Mouse (Mus musculus) testis, adult 2 months (tissue): Measurements from ENCODE around the gene Olfr718-ps1. TPM values are rescaled to one million over a fixed set of nuclear protein-coding genes. Genes with fewer than 3 reads are reported as not detected.

Experiments
- H3K27ac ChIP-seq: fragments of 200-500 bp; 2 replicates; pipeline ENCODE4 v1.5.1; 2012; ENCODE audit warnings: low read depth, low read length; ENCODE audit not compliant: control insufficient read depth, insufficient read depth
- H3K27me3 ChIP-seq: fragments of 200-500 bp; 2 replicates; pipeline ENCODE4 v1.6.1; 2012; ENCODE audit warnings: mild to moderate bottlenecking, low read length, moderate library complexity; ENCODE audit not compliant: control insufficient read depth, insufficient read depth
- H3K36me3 ChIP-seq: fragments of 200-500 bp; 2 replicates; pipeline ENCODE4 v1.6.1; 2012; ENCODE audit warnings: mild to moderate bottlenecking, low read length; ENCODE audit not compliant: control insufficient read depth, insufficient read depth
- H3K4me1 ChIP-seq: fragments of 200-500 bp; 2 replicates; pipeline ENCODE4 v1.6.1; 2012; ENCODE audit warnings: low read length; ENCODE audit not compliant: control insufficient read depth, insufficient read depth
- H3K4me3 ChIP-seq: fragments of 200-500 bp; 2 replicates; pipeline ENCODE4 v1.5.1; 2012; ENCODE audit warnings: low read depth, mild to moderate bottlenecking, low read length, moderate library complexity, mixed read lengths; ENCODE audit not compliant: control insufficient read depth
- CTCF ChIP-seq: fragments of 200-500 bp; IDR thresholded peaks from 2 replicates; pipeline ENCODE4 v1.5.1; 2012; ENCODE audit warnings: low read depth, mild to moderate bottlenecking, inconsistent platforms, low read length, moderate library complexity; ENCODE audit not compliant: control insufficient read depth, insufficient read depth, insufficient replicate concordance
- POLR2A ChIP-seq: fragments of 200-500 bp; IDR thresholded peaks from 2 replicates; pipeline ENCODE4 v1.6.1; 2012; ENCODE audit warnings: low read depth, mild to moderate bottlenecking, inconsistent platforms, low read length, moderate library complexity; ENCODE audit not compliant: control insufficient read depth
- polyA plus RNA-seq: library from polyadenylated mRNA; depleted of rRNA; stranded (reverse); fragments of >200 nt; gene quantifications from 2 replicates; pipeline ENCODE4 v1.2.3, GENCODE M21; 2012

Gene Olfr718-ps1
- polyA plus RNA-seq, 1 experiment = not detected

DNA sequence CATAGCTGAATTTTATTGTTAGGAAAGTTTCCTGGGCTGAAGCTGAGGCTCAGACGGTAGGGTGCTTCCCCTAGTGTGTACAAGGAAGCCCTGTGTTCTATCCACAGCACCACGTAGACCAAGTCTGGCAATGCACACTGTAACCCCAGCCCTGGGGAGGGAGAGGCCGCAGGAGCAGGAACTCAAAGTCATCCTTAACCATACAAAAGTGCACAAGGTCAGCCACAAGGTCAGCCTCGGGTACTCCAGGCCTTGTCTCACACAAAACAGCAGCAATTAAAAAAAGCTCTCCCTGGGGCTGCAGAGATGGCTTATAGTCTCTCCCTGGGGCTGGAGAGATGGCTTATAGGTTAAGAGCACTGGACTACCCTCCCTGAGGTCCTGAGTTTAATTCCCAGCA, 20.5 kb downstream of the Olfr718-ps1 start:
- Histone ChIP-seq H3K4me1 (peaks cover 6% of the 10 kb centered on the region), H3K4me3 (no peak overlapping the region), H3K27ac (no peak overlapping the region), H3K36me3 (no peaks in the 10 kb centered on the region), H3K27me3 (no peaks in the 10 kb centered on the region)
- no peak for TF ChIP-seq CTCF
- TF ChIP-seq POLR2A = no peak

DNA sequence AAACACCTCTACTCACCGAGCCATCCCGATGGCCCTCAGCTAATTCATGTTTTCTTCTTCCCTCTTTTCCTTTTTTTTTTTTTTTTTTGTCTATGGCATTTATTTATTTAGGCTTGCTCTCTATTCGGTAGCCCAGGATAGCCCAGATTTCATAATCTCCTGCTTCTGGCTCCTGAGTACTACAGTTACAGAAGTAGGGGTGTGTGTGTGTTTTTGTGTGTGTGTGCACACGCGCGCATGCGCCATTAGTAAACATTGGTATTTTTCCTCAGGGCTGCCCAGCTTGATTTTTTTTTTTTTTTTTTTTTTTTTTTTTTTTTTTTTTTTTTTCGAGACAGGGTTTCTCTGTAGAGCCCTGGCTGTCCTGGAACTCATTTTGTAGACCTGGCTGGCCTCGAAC, 21.3 kb downstream of the Olfr718-ps1 start:
- TF ChIP-seq CTCF (no peak), POLR2A (no peak)

DNA sequence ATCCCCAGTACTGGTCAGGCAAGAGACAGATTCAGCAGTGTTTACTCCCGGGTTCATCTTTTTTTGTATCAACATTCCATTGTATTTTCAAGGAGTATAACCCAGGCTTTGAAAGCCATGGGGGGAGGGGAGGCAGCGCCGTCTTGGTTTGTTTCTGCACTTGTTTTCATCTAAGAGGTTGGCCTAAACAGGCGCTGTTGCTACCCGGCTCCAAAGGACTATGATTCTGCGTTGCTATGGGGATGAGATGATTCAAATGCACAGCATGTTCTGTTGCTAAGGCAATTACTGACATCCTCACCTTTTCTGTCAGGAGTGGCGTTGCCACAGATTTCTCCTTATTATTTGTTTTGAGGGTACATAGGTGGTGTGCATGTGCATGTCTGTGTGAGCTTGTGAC, 21.8 kb downstream of the Olfr718-ps1 start:
- H3K27ac ChIP-seq = no peak overlapping the region
- H3K4me3 ChIP-seq = peak overlapping the region; percentile 13; the same call in 1 of the 2 replicates
- H3K4me1 ChIP-seq = peaks cover 6% of the 10 kb centered on the region
- no peaks in the 10 kb centered on the region for H3K27me3 ChIP-seq
- TF ChIP-seq POLR2A (no peak), CTCF (no peak)
- H3K36me3 ChIP-seq = no peaks in the 10 kb centered on the region

More for the DNA sequence above, 21.3 kb downstream of the Olfr718-ps1 start:
- Histone ChIP-seq H3K27ac (no peak overlapping the region), H3K4me3 (no peak overlapping the region), H3K4me1 (peaks cover 6% of the 10 kb centered on the region), H3K27me3 (no peaks in the 10 kb centered on the region), H3K36me3 (no peaks in the 10 kb centered on the region)

DNA sequence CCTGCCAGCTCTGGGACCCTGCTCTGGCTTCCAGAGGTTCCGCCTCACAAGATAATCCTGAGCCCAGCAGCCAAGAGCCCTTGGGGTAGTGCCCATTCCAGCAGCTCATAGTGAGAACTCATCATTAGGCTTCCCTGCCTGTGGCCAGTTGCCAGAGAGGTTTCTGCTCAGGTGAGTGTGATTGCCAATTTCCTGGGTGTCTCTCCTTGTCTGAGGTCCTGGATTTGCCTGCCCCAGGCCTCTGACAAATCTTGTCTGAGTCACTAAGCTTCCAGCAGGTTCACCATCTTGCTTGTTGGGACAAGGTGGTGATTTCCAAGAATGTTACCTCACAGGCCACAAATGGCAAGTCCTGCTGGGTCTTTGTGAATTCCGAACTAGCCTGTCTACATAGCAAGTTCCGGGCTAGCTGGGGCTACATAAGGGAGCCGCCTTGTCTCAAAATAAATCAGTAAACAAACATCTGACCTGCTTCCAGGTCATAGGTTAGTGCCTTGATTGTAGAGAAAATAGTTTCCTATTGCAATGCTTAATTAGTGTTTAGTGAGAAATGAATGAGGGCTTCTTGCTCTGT, 22.5 kb downstream of the Olfr718-ps1 start:
- Histone ChIP-seq H3K27me3 (no peaks in the 10 kb centered on the region), H3K4me1 (peaks cover 6% of the 10 kb centered on the region), H3K27ac (no peak overlapping the region), H3K36me3 (no peaks in the 10 kb centered on the region), H3K4me3 (no peak overlapping the region)
- no peak for TF ChIP-seq POLR2A
- TF ChIP-seq CTCF = no peak

DNA sequence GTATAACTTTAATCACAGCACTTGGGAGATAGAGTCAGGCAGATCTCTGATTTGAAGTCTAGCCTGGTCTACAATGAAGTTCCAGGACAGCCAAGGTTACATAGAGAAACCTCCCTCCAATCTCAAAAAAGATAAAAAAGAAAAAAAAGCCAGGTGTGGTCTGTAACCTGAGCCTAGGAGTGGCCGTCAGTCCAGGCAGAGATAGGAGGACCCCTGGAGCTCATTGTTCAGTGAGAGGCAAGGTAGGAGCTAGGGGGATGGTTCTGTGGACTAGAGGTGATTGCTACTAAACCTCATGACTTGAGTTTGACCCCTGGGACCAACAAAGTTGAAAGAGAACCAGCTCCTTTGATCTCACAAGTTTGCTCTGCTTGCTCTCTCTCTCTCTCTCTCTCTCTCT, 24.7 kb downstream of the Olfr718-ps1 start:
- Histone ChIP-seq H3K4me1 (0 out of 2 replicates have a peak, but pooled peaks cover 2% of the 10 kb centered on the region), H3K4me3 (no peak overlapping the region), H3K36me3 (no peaks in the 10 kb centered on the region), H3K27ac (no peak overlapping the region), H3K27me3 (no peaks in the 10 kb centered on the region)
- TF ChIP-seq CTCF (no peak), POLR2A (no peak)

DNA sequence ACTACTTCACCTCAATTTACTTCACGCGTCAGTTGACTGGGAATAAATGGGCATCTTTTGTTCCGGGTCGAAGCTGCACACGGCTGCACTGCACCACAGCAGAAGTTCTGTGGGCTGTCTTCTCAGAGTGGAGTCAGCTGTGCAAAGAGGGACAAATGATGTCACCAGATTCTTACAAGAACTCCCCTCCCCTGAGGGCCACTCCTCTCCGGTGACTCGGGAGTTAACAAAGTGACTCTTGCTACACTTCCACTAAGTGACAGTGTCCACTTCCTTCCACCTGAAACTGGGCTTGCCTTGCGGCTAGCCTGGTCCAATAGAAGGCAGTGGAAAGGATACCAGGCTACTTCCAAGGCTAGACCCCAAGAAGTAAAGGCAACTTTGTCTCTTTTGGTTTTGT, 25.3 kb downstream of the Olfr718-ps1 start:
- no peak for TF ChIP-seq POLR2A
- no peak overlapping the region for H3K27ac ChIP-seq
- H3K4me3 ChIP-seq = no peak overlapping the region
- no peaks in the 10 kb centered on the region for H3K27me3 ChIP-seq
- 0 out of 2 replicates have a peak, but pooled peaks cover 2% of the 10 kb centered on the region for H3K4me1 ChIP-seq
- H3K36me3 ChIP-seq = no peaks in the 10 kb centered on the region

DNA sequence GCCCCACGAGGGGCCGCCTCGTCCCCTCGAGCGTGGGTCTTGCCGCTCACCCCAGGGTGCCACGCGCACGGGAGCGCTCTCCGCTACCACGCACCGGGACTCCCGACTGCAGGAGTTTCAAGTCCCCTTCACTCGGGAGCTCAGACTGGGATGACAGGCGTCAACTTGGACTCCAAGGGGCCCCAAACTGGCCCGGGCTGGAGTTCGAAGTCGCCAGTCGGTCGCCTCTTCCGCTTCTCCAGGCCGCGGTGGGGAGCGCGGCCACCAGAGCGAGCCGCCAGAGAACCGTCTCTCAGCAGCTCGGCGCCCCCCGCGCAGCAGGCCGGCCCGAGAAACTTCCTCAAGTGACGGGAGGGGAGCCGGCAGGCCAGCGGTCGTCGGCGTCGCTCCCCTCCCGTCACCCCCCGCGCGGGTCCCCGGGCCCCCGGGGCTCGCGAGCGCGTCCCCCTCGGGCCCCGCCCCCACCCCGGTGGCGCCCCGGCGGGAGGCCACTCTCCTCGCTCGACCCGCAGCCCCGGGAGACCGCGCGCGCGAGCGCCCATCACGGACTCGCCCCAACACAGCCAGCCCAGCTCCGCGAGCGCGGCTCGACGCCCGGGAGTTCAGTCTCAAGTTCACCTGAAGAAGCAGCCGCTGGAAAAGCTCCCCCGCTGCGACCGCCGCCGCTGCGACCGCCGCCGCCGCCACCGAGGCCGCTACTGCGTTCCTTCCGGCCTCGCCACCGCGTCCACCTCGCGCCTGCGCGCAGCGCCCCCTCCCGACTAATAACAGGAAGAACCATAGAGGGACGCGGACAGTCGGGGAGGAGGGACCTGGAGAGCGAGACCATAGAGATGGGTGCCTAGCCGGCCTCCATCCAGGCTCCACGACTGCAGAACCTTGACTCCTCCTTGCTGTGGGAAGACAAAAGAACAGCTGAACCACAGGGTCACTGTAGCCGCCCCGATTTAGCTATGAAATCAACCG, 34.8 kb downstream of the Olfr718-ps1 start, which contains the start of gene Rnf216:
Rnf216 (minus strand) TSS at position 714 of the 966 bp plus-strand sequence.
- Histone ChIP-seq H3K36me3 (no peaks in the 10 kb centered on the region), H3K4me1 (peaks cover 2% of the 10 kb centered on the region)
- TF ChIP-seq POLR2A (peak; percentile 88), CTCF (peak; percentile 69; the same call in 1 of the 2 replicates)

More for the DNA sequence above, 34.8 kb downstream of the Olfr718-ps1 start, which contains the start of gene Rnf216:
- Histone ChIP-seq H3K4me3 (peak within 1 kb of the TSS; percentile 81), H3K27ac (peak within 1 kb of the TSS; percentile 75), H3K27me3 (no peaks in the 10 kb centered on the region)
